Mouse (Mus musculus) MEL (cell line): ENCODE results near the gene Mylk. TPM values are rescaled to one million over a fixed set of nuclear protein-coding genes. Genes with fewer than 3 reads are reported as not detected.

Experiments
- DNase-seq: peaks from one replicate; pipeline ENCODE4 v3.0.0; 2011; ENCODE audit warnings: low read depth, low spot score
- H3K27ac ChIP-seq: 2 replicates; pipeline ENCODE4 v1.5.1; 2012; ENCODE audit warnings: low read depth, mild to moderate bottlenecking, control low read depth, low read length, moderate library complexity; ENCODE audit not compliant: control insufficient read depth
- H3K27me3 ChIP-seq, 2 experiments: fragments of 150-350 bp in 1 of 2; sonication (generic) in 1 of 2; 2 replicates each; pipeline ENCODE4 v1.6.1; 2012; ENCODE audit warnings: low read length in 2 of 2, mild to moderate bottlenecking in 2 of 2, improper control_type of control experiment in 1 of 2, moderate library complexity in 1 of 2; ENCODE audit not compliant: insufficient read depth in 2 of 2, control insufficient read depth in 1 of 2
- H3K36me3 ChIP-seq, 2 experiments: 2 replicates each; pipeline ENCODE4 v1.6.1; 2012 to 2014; ENCODE audit warnings: low read length in 2 of 2, improper control_type of control experiment in 1 of 2, inconsistent platforms in 1 of 2, mild to moderate bottlenecking in 1 of 2; ENCODE audit not compliant: insufficient read depth in 2 of 2, control insufficient read depth in 1 of 2
- H3K4me1 ChIP-seq, 2 experiments: fragments of 150-350 bp in 1 of 2; sonication (generic) in 1 of 2; 2 replicates each; pipeline ENCODE4 v1.6.1; 2012; ENCODE audit warnings: low read length in 2 of 2, improper control_type of control experiment in 1 of 2, mild to moderate bottlenecking in 1 of 2; ENCODE audit not compliant: insufficient read depth in 2 of 2, control insufficient read depth in 1 of 2
- H3K4me3 ChIP-seq, 2 experiments: fragments of 150-350 bp in 1 of 2; sonication (generic) in 1 of 2; 2 replicates each; pipeline ENCODE4 v1.5.1; 2012; ENCODE audit warnings: low read depth in 2 of 2, low read length in 2 of 2, mild to moderate bottlenecking in 2 of 2, moderate library complexity in 2 of 2, control low read depth in 1 of 2, improper control_type of control experiment in 1 of 2; ENCODE audit not compliant: control insufficient read depth in 1 of 2, insufficient read depth in 1 of 2
- H3K79me2 ChIP-seq: 2 replicates; pipeline ENCODE4 v1.6.1; 2012; ENCODE audit warnings: mild to moderate bottlenecking, low read length, moderate library complexity; ENCODE audit not compliant: control insufficient read depth, poor library complexity, insufficient read depth
- H3K9ac ChIP-seq: 2 replicates; pipeline ENCODE4 v1.6.1; 2012; ENCODE audit warnings: low read depth, mild to moderate bottlenecking, control low read depth, low read length, moderate library complexity; ENCODE audit not compliant: control insufficient read depth, poor library complexity, severe bottlenecking
- H3K9me3 ChIP-seq: fragments of 150-350 bp; sonication (generic); replicated peaks from 2 replicates; pipeline ENCODE4 v1.6.1; 2012; ENCODE audit warnings: mild to moderate bottlenecking, low read length, improper control_type of control experiment, moderate library complexity; ENCODE audit not compliant: insufficient read depth
- BHLHE40 ChIP-seq: IDR thresholded peaks from 2 replicates; pipeline ENCODE4 v1.6.1; 2012; ENCODE audit warnings: low read depth, mild to moderate bottlenecking, inconsistent platforms, low read length, improper control_type of control experiment, borderline replicate concordance
- CHD2 ChIP-seq: IDR thresholded peaks from 2 replicates; pipeline ENCODE4 v1.6.1; 2011; ENCODE audit warnings: low read length, improper control_type of control experiment
- CTCF ChIP-seq, 3 experiments: IDR thresholded peaks in 2 of 3; conservative IDR thresholded peaks in 1 of 3; 2 replicates each; pipeline ENCODE4 v1.5.1; 2011 to 2012; ENCODE audit warnings: low read length in 3 of 3, low read depth in 2 of 3, mild to moderate bottlenecking in 2 of 3, improper control_type of control experiment in 1 of 3, inconsistent platforms in 1 of 3, mixed read lengths in 1 of 3, moderate library complexity in 1 of 3; ENCODE audit not compliant: control insufficient read depth in 1 of 3, insufficient read depth in 1 of 3, poor library complexity in 1 of 3, severe bottlenecking in 1 of 3
- E2F4 ChIP-seq: IDR thresholded peaks from 2 replicates; pipeline ENCODE4 v1.6.1; 2011; ENCODE audit warnings: low read depth, low read length, improper control_type of control experiment, borderline replicate concordance
- EP300 ChIP-seq, 2 experiments: IDR thresholded peaks; 2 replicates each; pipeline ENCODE4 v1.6.1; 2011; ENCODE audit warnings: improper control_type of control experiment in 2 of 2, low read length in 2 of 2, low read depth in 1 of 2, mild to moderate bottlenecking in 1 of 2
- ETS1 ChIP-seq: IDR thresholded peaks from 2 replicates; pipeline ENCODE4 v1.6.1; 2012; ENCODE audit warnings: low read depth, mild to moderate bottlenecking, inconsistent platforms, low read length, improper control_type of control experiment, moderate library complexity
- GABPA ChIP-seq: IDR thresholded peaks from 2 replicates; pipeline ENCODE4 v1.6.1; 2012; ENCODE audit warnings: low read depth, mild to moderate bottlenecking, inconsistent platforms, low read length, improper control_type of control experiment, moderate library complexity
- GATA1 ChIP-seq: IDR thresholded peaks from 2 replicates; pipeline ENCODE4 v1.6.1; 2011; ENCODE audit warnings: low read depth, low read length, improper control_type of control experiment
- HCFC1 ChIP-seq: IDR thresholded peaks from 2 replicates; pipeline ENCODE4 v1.6.1; 2012; ENCODE audit warnings: low read depth, mild to moderate bottlenecking, inconsistent platforms, low read length, improper control_type of control experiment, moderate library complexity
- JUND ChIP-seq: IDR thresholded peaks from 2 replicates; pipeline ENCODE4 v1.6.1; 2011; ENCODE audit warnings: low read depth, mild to moderate bottlenecking, improper control_type of control experiment, low read length
- KAT2A ChIP-seq: conservative IDR thresholded peaks from 2 replicates; pipeline ENCODE4 v1.6.1; 2012; ENCODE audit warnings: low read depth, low read length, improper control_type of control experiment, inconsistent platforms
- MAFK ChIP-seq: IDR thresholded peaks from 2 replicates; pipeline ENCODE4 v1.6.1; 2011; ENCODE audit warnings: low read depth, mild to moderate bottlenecking, low read length, improper control_type of control experiment, borderline replicate concordance
- MAX ChIP-seq: IDR thresholded peaks from 2 replicates; pipeline ENCODE4 v1.6.1; 2011; ENCODE audit warnings: low read length, improper control_type of control experiment
- MAZ ChIP-seq: IDR thresholded peaks from 2 replicates; pipeline ENCODE4 v1.6.1; 2012; ENCODE audit warnings: low read depth, mild to moderate bottlenecking, inconsistent platforms, low read length, improper control_type of control experiment
- MEF2A ChIP-seq: IDR thresholded peaks from 2 replicates; pipeline ENCODE4 v1.6.1; 2014; ENCODE audit warnings: low read depth, mild to moderate bottlenecking, inconsistent platforms, low read length, improper control_type of control experiment; ENCODE audit not compliant: poor library complexity, insufficient replicate concordance, severe bottlenecking; ENCODE audit errors: extremely low read depth
- MYB ChIP-seq: IDR thresholded peaks from 2 replicates; pipeline ENCODE4 v1.6.1; 2011; ENCODE audit warnings: mild to moderate bottlenecking, low read depth, low read length, improper control_type of control experiment
- MYC ChIP-seq: IDR thresholded peaks from 2 replicates; pipeline ENCODE4 v1.6.1; 2011; ENCODE audit warnings: low read depth, mild to moderate bottlenecking, low read length, improper control_type of control experiment, moderate library complexity
- NELFE ChIP-seq: IDR thresholded peaks from 2 replicates; pipeline ENCODE4 v1.6.1; 2011; ENCODE audit warnings: low read depth, low read length, improper control_type of control experiment
- POLR2A ChIP-seq, 2 experiments: IDR thresholded peaks; 2 replicates each; pipeline ENCODE4 v1.6.1; 2011 to 2012; ENCODE audit warnings: low read length in 2 of 2, mild to moderate bottlenecking in 2 of 2, control low read depth in 1 of 2, improper control_type of control experiment in 1 of 2, low read depth in 1 of 2, moderate library complexity in 1 of 2; ENCODE audit not compliant: control insufficient read depth in 1 of 2, insufficient read depth in 1 of 2, poor library complexity in 1 of 2
- POLR2AphosphoS2 ChIP-seq: IDR thresholded peaks from 2 replicates; pipeline ENCODE4 v1.6.1; 2011; ENCODE audit warnings: low read length, improper control_type of control experiment
- RAD21 ChIP-seq: IDR thresholded peaks from 2 replicates; pipeline ENCODE4 v1.6.1; 2011; ENCODE audit warnings: mild to moderate bottlenecking, low read depth, low read length, improper control_type of control experiment
- RCOR1 ChIP-seq: IDR thresholded peaks from 2 replicates; pipeline ENCODE4 v1.6.1; 2012; ENCODE audit warnings: low read depth, mild to moderate bottlenecking, inconsistent platforms, low read length, improper control_type of control experiment
- SIN3A ChIP-seq: IDR thresholded peaks from 2 replicates; pipeline ENCODE4 v1.6.1; 2012; ENCODE audit warnings: low read length, improper control_type of control experiment, inconsistent platforms
- SMC3 ChIP-seq: IDR thresholded peaks from 2 replicates; pipeline ENCODE4 v1.6.1; 2011; ENCODE audit warnings: low read depth, low read length, improper control_type of control experiment
- TAL1 ChIP-seq: IDR thresholded peaks from 2 replicates; pipeline ENCODE4 v1.6.1; 2012; ENCODE audit warnings: mild to moderate bottlenecking, inconsistent platforms, low read length, moderate library complexity, mixed read lengths
- TBP ChIP-seq: IDR thresholded peaks from 2 replicates; pipeline ENCODE4 v1.8.0; 2011; ENCODE audit warnings: low read depth, low read length, improper control_type of control experiment
- UBTF ChIP-seq: IDR thresholded peaks from 2 replicates; pipeline ENCODE4 v1.6.1; 2012; ENCODE audit warnings: low read depth, mild to moderate bottlenecking, inconsistent platforms, low read length, improper control_type of control experiment, moderate library complexity, borderline replicate concordance; ENCODE audit not compliant: insufficient read depth
- USF1 ChIP-seq: IDR thresholded peaks from 2 replicates; pipeline ENCODE4 v1.6.1; 2014; ENCODE audit warnings: low read depth, mild to moderate bottlenecking, inconsistent platforms, low read length, improper control_type of control experiment, moderate library complexity
- ZC3H11A ChIP-seq: IDR thresholded peaks from 2 replicates; pipeline ENCODE4 v1.6.1; 2012; ENCODE audit warnings: low read depth, mild to moderate bottlenecking, inconsistent platforms, low read length, improper control_type of control experiment
- ZKSCAN1 ChIP-seq: IDR thresholded peaks from 2 replicates; pipeline ENCODE4 v1.6.1; 2012; ENCODE audit warnings: low read depth, mild to moderate bottlenecking, inconsistent platforms, low read length, improper control_type of control experiment, moderate library complexity
- polyA plus RNA-seq, 2 experiments: library from polyadenylated mRNA; stranded (reverse) in 1 of 2; unstranded in 1 of 2; fragments of >175 nt in 1 of 2; fragments of >200 nt in 1 of 2; gene quantifications; 2 replicates each; pipeline versions ENCODE4 v1.2.1 to v1.2.4; 2012; ENCODE audit warnings: low replicate concordance in 2 of 2, low read depth in 1 of 2; ENCODE audit not compliant: insufficient read length in 2 of 2, insufficient read depth in 1 of 2, missing spikeins in 1 of 2
- total RNA-seq: library from RNA; depleted of rRNA; stranded (reverse); fragments of 300-350 nt; gene quantifications from 2 replicates; pipeline ENCODE4 v1.2.3, GENCODE M21; 2012

Gene Mylk
- total and polyA plus RNA-seq, 3 experiments = not detected

- Histone ChIP-seq H3K4me3 (no peak overlapping the region), H3K4me1 (no peaks in the 10 kb centered on the region), H3K79me2 (no peaks in the 10 kb centered on the region), H3K27me3 (no peaks in the 10 kb centered on the region), H3K27ac (no peak overlapping the region), H3K36me3 (no peaks in the 10 kb centered on the region), H3K9ac (no peak overlapping the region), H3K9me3 (no peaks in the 10 kb centered on the region)
- no peak for DNase-seq
- TF ChIP-seq JUND (no peak), UBTF (no peak), MYB (no peak), RAD21 (no peak), MYC (no peak), TBP (no peak), SMC3 (no peak), POLR2A (IDR thresholded peaks at IDR 0.05; ENCODE audit: control insufficient read depth in 1 of 2, insufficient read depth in 1 of 2, low read depth in 1 of 2, low read length in 2 of 2, poor library complexity in 1 of 2) (no peak), POLR2AphosphoS2 (no peak), EP300 (IDR thresholded peaks at IDR 0.05; ENCODE audit: low read depth in 1 of 2, low read length in 2 of 2) (no peak), BHLHE40 (no peak), ZC3H11A (no peak), CTCF (IDR thresholded peaks at IDR 0.05 in 2 of 3, conservative IDR thresholded peaks at IDR 0.05 in 1 of 3; ENCODE audit: control insufficient read depth in 1 of 3, insufficient read depth in 1 of 3, low read depth in 2 of 3, low read length in 3 of 3, poor library complexity in 1 of 3, severe bottlenecking in 1 of 3) (no peak), HCFC1 (no peak), TAL1 (no peak), MAZ (no peak), ZKSCAN1 (no peak), MEF2A (no peak), USF1 (no peak), KAT2A (no peak)
- TF ChIP-seq, all 39 proteins: peak for 0
Measured at GRCm38 (mm10) chr16:34909437-34909836, 164.4 kb downstream of the Mylk start.

GRCm38 (mm10) chr16:34917373-34917900 lies 172.4 kb downstream of the Mylk start:
- DNase-seq = no peak
- TF ChIP-seq SIN3A (no peak), POLR2AphosphoS2 (no peak), NELFE (no peak), GABPA (no peak), TBP (no peak), RCOR1 (no peak), ETS1 (no peak), CHD2 (no peak), MEF2A (no peak), MAX (no peak), UBTF (no peak), BHLHE40 (no peak), USF1 (no peak), MYC (no peak), JUND (no peak), E2F4 (no peak), GATA1 (no peak), MAFK (no peak), ZKSCAN1 (no peak)
- Histone ChIP-seq H3K9ac (no peak overlapping the region), H3K27me3 (no peaks in the 10 kb centered on the region; a peak in 1 of 4 replicates), H3K27ac (no peak overlapping the region), H3K79me2 (no peaks in the 10 kb centered on the region), H3K4me1 (no peaks in the 10 kb centered on the region), H3K9me3 (no peaks in the 10 kb centered on the region), H3K4me3 (no peak overlapping the region), H3K36me3 (no peaks in the 10 kb centered on the region)
